Mouse (Mus musculus) Patski (cell line): Measurements from ENCODE around the gene Pias4. TPM values are rescaled to one million over a fixed set of nuclear protein-coding genes. Genes with fewer than 3 reads are reported as not detected.

ENCODE experiments used
- ATAC-seq: fragments of 100-300 bp; one replicate; pipeline ENCODE4 v1.8.0; 2021
- CTCF ChIA-PET: fragments of 350-600 bp; sonication (Branson Sonifier 250); formaldehyde crosslinking; loops from one replicate; lab custom pipeline; 2022; ENCODE audit warnings: inconsistent platforms; lab: Charles Lee
- POLR2A ChIA-PET: fragments of 350-600 bp; sonication (Branson Sonifier 250); formaldehyde crosslinking; loops from one replicate; lab custom pipeline; 2022; ENCODE audit warnings: antibody characterized with exemption, inconsistent platforms; lab: Charles Lee
- DNase-seq: peaks from one replicate; pipeline ENCODE4 v3.0.0-alpha.2; 2011; ENCODE audit warnings: low read depth, low spot score
- H3K27me3 ChIP-seq: fragments of 371-371 bp; one replicate; pipeline ENCODE4 v1.5.1; 2021
- CTCF ChIP-seq: fragments of 100-300 bp; IDR thresholded peaks from one replicate; pipeline ENCODE4 v1.5.1; 2021
- in situ Hi-C: fragments of 300-500 bp; cut with MboI; formaldehyde crosslinking; loops from 3 replicates; pipeline ENCODE4 v1.11.1; 2018; ENCODE audit warnings: low pct_unique_long_range_greater_than_20kb, mixed read lengths
- polyA plus RNA-seq: library from polyadenylated mRNA; unstranded; gene quantifications from one replicate; pipeline ENCODE4 v1.2.3, GENCODE M21; 2021

The Pias4 gene
- polyA plus RNA-seq, 1 experiment from 2014 or later, result 33.9 TPM

GRCm38 (mm10) chr10:81152609-81153008, 15.1 kb downstream of the Pias4 start:
- no peak for DNase-seq
- CTCF ChIA-PET, result interaction anchor here (1.8 kb wide), 1 partner anchor 12 kb away, joined by 5 read pairs; no protein-coding TSS in a partner anchor
- TF ChIP-seq CTCF, result no peak
- H3K27me3 ChIP-seq, result no peaks in the 10 kb centered on the region
- in situ Hi-C loops, result no loop called here
- POLR2A ChIA-PET, result interaction anchor here (1.1 to 4.8 kb wide), 5 partner anchors 8 to 16 kb away, joined by 3 to 29 read pairs (median 4); no protein-coding TSS in a partner anchor
- no peak for ATAC-seq

DNA sequence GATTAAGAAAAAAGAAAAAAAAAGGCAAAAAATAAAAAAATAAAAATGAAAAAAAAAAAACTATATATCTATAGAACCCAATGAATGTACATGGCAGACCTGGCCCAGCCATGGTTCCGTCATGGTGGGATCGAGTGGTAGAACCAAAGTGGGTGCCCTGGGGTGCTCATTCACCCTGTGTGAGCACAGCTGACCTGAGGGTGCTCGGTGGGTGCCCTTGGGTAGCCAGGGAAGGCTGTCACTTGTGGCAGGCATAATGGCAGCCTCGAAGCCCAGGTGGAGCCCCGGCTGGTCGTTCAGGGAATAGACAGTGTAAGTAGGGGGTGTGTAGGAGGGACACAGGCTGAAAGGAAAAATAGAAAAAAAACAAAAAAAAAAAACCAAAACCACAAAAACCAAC, 16.5 kb downstream of the Pias4 start:
- ATAC-seq (no peak), DNase-seq (no peak)
- H3K27me3 ChIP-seq, result no peaks in the 10 kb centered on the region
- in situ Hi-C loops, result no loop called here
- TF ChIP-seq CTCF, result no peak
- POLR2A ChIA-PET, result interaction anchor here (1.2 to 4.8 kb wide), 2 partner anchors 10 to 13 kb away, joined by 4 to 29 read pairs; no protein-coding TSS in a partner anchor
- CTCF ChIA-PET, result interaction anchor here (1.8 kb wide), 1 partner anchor 14 kb away, joined by 5 read pairs; no protein-coding TSS in a partner anchor

GRCm38 (mm10) chr10:81146296-81146695, 21.4 kb downstream of the Pias4 start:
- POLR2A ChIA-PET, result interaction anchor here (1.0 to 1.1 kb wide), 2 partner anchors 9 to 21 kb away, joined by 3 to 4 read pairs; no protein-coding TSS in a partner anchor
- TF ChIP-seq CTCF, result no peak
- CTCF ChIA-PET, result interaction anchor here (1.4 kb wide), 1 partner anchor 9 kb away, joined by 4 read pairs; no protein-coding TSS in a partner anchor
- in situ Hi-C loops, result no loop called here
- ATAC-seq (peak; percentile 27), DNase-seq (no peak)
- no peaks in the 10 kb centered on the region for H3K27me3 ChIP-seq

GRCm38 (mm10) chr10:81145778-81146177, 21.9 kb downstream of the Pias4 start:
- no peak for TF ChIP-seq CTCF
- ChIA-PET CTCF (no interaction called here), POLR2A (interaction anchor here (1.1 kb wide), 1 partner anchor 21 kb away, joined by 3 read pairs; no protein-coding TSS in a partner anchor)
- in situ Hi-C loops, result no loop called here
- ATAC-seq (no peak), DNase-seq (no peak)
- no peaks in the 10 kb centered on the region for H3K27me3 ChIP-seq

GRCm38 (mm10) chr10:81145307-81145706, 22.4 kb downstream of the Pias4 start:
- ChIA-PET CTCF (no interaction called here), POLR2A (no interaction called here)
- ATAC-seq (no peak), DNase-seq (no peak)
- in situ Hi-C loops, result no loop called here
- no peak for TF ChIP-seq CTCF
- H3K27me3 ChIP-seq, result no peaks in the 10 kb centered on the region

- ChIA-PET CTCF (no interaction called here), POLR2A (no interaction called here)
- in situ Hi-C loops, result no loop called here
- no peak for DNase-seq
- no peaks in the 10 kb centered on the region for H3K27me3 ChIP-seq
- no peak for TF ChIP-seq CTCF
- no peak for ATAC-seq
Measured at GRCm38 (mm10) chr10:81144667-81145066, 23.1 kb downstream of the Pias4 start.

DNA sequence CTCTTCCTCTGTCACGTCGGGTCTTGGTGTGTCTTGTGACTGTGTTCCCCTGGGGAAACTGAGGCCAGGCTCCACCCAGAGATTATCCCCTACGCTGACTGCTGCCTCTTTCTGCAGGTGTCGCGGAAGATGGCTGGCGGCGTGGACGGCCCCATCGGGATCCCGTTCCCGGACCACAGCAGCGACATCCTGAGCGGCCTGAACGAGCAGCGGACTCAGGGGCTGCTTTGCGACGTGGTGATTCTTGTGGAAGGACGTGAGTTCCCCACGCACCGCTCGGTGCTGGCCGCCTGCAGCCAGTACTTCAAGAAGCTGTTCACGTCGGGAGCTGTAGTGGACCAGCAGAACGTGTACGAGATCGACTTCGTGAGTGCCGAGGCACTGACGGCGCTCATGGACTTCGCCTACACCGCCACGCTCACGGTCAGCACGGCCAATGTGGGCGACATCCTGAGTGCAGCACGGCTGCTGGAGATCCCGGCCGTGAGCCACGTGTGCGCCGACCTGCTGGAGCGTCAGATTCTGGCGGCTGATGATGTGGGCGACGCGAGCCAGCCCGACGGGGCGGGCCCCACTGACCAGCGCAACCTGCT, 23.8 kb downstream of the Pias4 start:
- CTCF ChIA-PET, result no interaction called here
- no peaks in the 10 kb centered on the region for H3K27me3 ChIP-seq

DNA sequence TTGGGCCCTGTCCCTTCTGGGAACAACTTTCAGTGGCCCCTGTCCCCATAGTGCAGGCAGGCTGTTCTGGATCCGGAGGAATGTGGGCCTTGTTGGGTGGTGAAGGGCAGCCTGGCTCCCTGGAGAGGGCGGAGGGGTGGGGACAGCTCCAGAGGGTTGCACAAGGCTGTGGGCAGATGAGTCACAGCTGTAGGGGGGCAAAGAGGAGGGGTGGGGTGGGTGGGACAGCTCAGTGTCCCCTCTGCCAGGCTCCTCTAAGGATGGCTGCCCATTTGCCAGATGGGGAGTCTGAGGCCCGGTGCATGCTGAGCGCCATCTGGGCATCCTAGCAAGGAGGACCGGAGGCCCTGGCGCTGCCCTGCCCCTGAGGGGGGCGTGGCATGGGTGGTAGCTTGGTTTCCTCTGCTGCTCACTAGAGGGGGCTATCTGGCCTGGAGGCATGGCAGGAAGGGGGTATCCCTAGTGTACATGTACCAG, 24.5 kb downstream of the Pias4 start:
- DNase-seq, result peak; percentile 30
- in situ Hi-C loops, result no loop called here
- POLR2A ChIA-PET, result interaction anchor here (0.8 kb wide), 1 partner anchor 26 kb away, joined by 4 read pairs; no protein-coding TSS in a partner anchor
- CTCF ChIA-PET, result no interaction called here
- no peaks in the 10 kb centered on the region for H3K27me3 ChIP-seq
- no peak for TF ChIP-seq CTCF
- ATAC-seq, result peak; percentile 4

More for the DNA sequence above, 23.8 kb downstream of the Pias4 start:
- ATAC-seq, result no peak
- no peak for TF ChIP-seq CTCF
- in situ Hi-C loops, result no loop called here
- DNase-seq, result no peak
- POLR2A ChIA-PET, result no interaction called here

GRCm38 (mm10) chr10:81142551-81142981, 25.2 kb downstream of the Pias4 start:
- in situ Hi-C loops, result no loop called here
- CTCF ChIA-PET, result no interaction called here
- TF ChIP-seq CTCF, result no peak
- ATAC-seq (no peak), DNase-seq (no peak)
- POLR2A ChIA-PET, result interaction anchor here (0.7 to 1.6 kb wide), 3 partner anchors 10 to 47 kb away, joined by 4 read pairs; no protein-coding TSS in a partner anchor
- no peaks in the 10 kb centered on the region for H3K27me3 ChIP-seq

DNA sequence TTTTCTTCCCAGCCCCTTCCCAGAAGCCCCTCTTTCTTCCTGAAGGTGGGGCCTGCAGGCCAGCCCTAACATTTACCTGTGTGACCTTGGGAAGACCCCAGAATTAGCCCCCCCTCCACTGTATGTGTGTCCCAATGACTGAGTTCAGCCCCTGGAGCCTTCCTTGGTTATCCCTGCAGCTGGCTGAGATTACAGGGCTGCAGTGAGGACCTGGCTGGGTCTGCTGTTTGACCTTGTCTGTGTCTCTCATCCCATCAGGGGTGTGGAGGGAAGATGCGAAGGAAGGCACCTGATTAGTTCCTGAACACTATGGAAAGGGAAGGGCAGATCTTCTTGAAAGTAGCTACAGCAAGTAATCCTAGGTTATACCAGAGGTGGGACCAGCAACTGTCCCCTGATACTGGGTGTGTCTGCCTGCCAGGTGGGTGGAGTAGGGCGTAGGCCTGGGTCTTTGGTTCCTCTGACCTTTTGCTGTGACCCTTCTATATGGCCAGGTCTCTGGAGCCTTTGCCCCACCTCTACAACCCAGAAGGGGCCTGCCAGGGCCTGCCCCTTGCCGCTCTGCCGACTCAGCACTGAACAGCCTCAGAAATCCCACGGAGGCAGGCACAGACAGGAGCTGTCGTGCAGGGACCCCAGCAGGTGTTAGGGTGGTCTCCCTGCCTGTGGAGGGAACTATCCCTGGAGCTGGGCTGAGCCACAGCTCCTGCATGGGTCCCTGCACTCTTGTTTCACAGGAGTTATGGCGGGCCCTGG, 26.1 kb downstream of the Pias4 start:
- no peak for DNase-seq
- ChIA-PET POLR2A (interaction anchor here (0.7 to 1.6 kb wide), 3 partner anchors 9 to 46 kb away, joined by 3 to 4 read pairs (median 4); no protein-coding TSS in a partner anchor), CTCF (no interaction called here)
- in situ Hi-C loops, result no loop called here
- no peak for ATAC-seq
- TF ChIP-seq CTCF, result no peak
- no peaks in the 10 kb centered on the region for H3K27me3 ChIP-seq
